Mouse (Mus musculus): ENCODE data around the gene Nuak2. TPM values are rescaled to one million over a fixed set of nuclear protein-coding genes. Genes with fewer than 3 reads are reported as not detected.

The Nuak2 gene
- polyA plus RNA-seq, 1 experiment from 2014 or later = 3.6 TPM

DNA sequence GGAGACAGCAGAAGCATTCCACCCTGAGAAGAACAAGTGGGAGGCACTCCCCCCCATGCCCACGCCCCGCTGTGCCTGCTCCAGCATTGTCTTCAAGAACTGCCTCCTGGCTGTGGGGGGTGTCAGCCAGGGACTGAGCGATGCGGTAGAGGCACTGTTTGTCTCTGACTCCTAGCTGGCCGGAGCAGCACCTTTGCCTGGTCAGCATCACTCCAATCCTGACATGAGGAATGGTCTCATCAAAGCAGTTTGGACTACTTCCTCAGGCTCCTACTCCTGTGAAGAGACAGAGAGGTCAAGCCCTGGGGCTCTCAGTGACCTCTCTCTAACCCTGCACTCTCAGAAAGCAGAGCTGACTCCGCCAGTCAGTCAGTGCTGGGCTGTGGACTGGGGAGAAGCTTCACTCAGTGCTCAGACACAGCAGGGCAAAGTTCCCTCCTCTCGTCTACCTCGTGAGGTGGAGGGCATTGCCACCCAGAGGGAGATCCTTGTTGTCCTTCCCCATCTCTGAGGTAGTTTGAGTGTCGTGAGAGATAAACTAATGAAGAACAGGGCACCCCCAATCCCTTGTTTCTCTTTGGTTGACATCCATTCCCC is 11.2 kb upstream of the Nuak2 start:
- 40% methylated on average over 9 of the region's 9 CpGs for WGBS (ENCODE audit: insufficient replicate concordance)
- no peaks in the 10 kb centered on the region for H3K9me3 ChIP-seq (replicated peaks; ENCODE audit: control insufficient read depth, low read length)

DNA sequence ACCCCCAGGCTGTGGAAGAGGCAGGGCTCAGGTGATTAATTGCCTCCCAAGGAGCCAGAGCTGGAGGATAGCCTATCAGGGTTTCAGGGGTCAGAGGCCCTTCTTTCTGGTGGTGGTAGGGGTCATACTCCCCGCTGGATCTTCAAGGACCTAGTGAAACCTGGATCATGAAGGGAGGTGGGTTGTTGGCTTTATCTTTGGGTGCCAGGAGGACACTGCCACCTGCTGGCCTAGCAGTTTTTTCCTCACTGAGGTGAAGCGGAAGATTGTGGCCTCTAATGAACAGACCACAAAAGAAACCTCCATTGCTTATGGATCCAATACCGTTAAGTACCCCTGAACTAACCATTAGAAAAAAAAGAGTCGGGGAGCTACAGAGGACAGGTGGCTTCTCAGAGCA is 9.8 kb upstream of the Nuak2 start:
- peaks cover 12% of the 10 kb centered on the region for H3K27me3 ChIP-seq (ENCODE audit: control insufficient read depth, insufficient read depth, low read depth, low read length)
- no peak overlapping the region for H3K4me3 ChIP-seq (ENCODE audit: low read depth, low read length)
- 12% methylated on average over 4 of the region's 4 CpGs for WGBS (ENCODE audit: insufficient replicate concordance)
- H3K27ac ChIP-seq (ENCODE audit: low read length) = no peak overlapping the region
- H3K4me2 ChIP-seq (ENCODE audit: low read depth, low read length) = no peak overlapping the region
- H3K9ac ChIP-seq (ENCODE audit: low read depth, low read length) = no peak overlapping the region
- no peaks in the 10 kb centered on the region for H3K9me3 ChIP-seq (replicated peaks; ENCODE audit: control insufficient read depth, low read length)
- H3K36me3 ChIP-seq (ENCODE audit: control insufficient read depth, insufficient read depth) = no peaks in the 10 kb centered on the region
- ATAC-seq (ENCODE audit: low read depth) = no peak
- H3K4me1 ChIP-seq (ENCODE audit: control insufficient read depth, low read depth, low read length) = no peaks in the 10 kb centered on the region

More for the DNA sequence above, 11.2 kb upstream of the Nuak2 start:
- peaks cover 20% of the 10 kb centered on the region for H3K27me3 ChIP-seq (ENCODE audit: control insufficient read depth, insufficient read depth, low read depth, low read length)
- ATAC-seq (ENCODE audit: low read depth) = no peak
- H3K27ac ChIP-seq (ENCODE audit: low read length) = no peak overlapping the region
- H3K9ac ChIP-seq (ENCODE audit: low read depth, low read length) = no peak overlapping the region
- no peak overlapping the region for H3K4me2 ChIP-seq (ENCODE audit: low read depth, low read length)
- H3K4me3 ChIP-seq (ENCODE audit: low read depth, low read length) = no peak overlapping the region
- no peaks in the 10 kb centered on the region for H3K4me1 ChIP-seq (ENCODE audit: control insufficient read depth, low read depth, low read length)
- H3K36me3 ChIP-seq (ENCODE audit: control insufficient read depth, insufficient read depth) = no peaks in the 10 kb centered on the region

DNA sequence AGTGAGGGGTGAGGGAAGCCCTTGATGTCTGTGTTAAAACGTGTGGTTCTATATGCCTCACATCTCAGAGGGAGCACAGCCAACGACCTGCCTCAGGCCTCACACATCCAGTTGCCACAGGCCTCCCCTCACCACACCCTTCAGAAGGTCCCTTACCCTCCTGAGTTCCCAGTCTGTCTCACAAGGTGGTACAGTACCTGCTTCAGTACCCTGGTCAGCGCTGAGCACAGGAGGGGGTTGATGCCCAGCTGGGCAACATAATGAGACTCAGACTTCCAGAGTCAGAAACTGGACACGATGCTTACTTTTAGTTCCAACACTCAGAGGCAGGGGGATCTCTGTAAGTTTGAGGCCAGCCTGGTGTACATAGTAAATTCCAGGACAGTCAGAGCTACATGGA is 9.1 kb upstream of the Nuak2 start:
- Histone ChIP-seq H3K36me3 (ENCODE audit: control insufficient read depth, insufficient read depth) (no peaks in the 10 kb centered on the region), H3K9ac (ENCODE audit: low read depth, low read length) (no peak overlapping the region), H3K9me3 (replicated peaks; ENCODE audit: control insufficient read depth, low read length) (no peaks in the 10 kb centered on the region), H3K4me3 (ENCODE audit: low read depth, low read length) (no peak overlapping the region), H3K27ac (ENCODE audit: low read length) (no peak overlapping the region), H3K4me1 (ENCODE audit: control insufficient read depth, low read depth, low read length) (no peaks in the 10 kb centered on the region; the same call in 1 of the 2 replicates), H3K4me2 (ENCODE audit: low read depth, low read length) (no peak overlapping the region), H3K27me3 (ENCODE audit: control insufficient read depth, insufficient read depth, low read depth, low read length) (peaks cover 11% of the 10 kb centered on the region)
- ATAC-seq (ENCODE audit: low read depth) = no peak
- WGBS (ENCODE audit: insufficient replicate concordance) = 18% methylated on average over 4 of the region's 4 CpGs

DNA sequence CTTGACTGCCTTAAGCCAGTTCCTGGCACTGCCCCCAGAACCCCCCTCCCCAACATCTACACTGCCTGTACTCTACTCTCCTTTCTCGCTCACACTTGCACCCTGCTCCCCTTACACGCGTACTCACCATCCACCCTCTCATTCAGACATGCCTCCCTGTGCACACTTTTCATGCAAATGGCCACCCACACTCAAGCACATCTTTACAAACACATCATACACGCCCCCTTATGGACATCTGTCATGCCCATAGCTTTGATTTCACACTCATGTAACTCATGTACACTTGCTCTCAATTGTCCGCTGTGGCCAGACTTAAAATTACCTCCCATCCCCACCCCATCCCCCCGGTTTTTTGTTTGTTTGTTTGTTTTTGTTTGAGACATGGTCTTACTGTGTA is 8.0 kb upstream of the Nuak2 start:
- no peaks in the 10 kb centered on the region; the same call in 1 of the 2 replicates for H3K4me1 ChIP-seq (ENCODE audit: control insufficient read depth, low read depth, low read length)
- ATAC-seq (ENCODE audit: low read depth) = no peak
- no peak overlapping the region for H3K4me2 ChIP-seq (ENCODE audit: low read depth, low read length)
- H3K4me3 ChIP-seq (ENCODE audit: low read depth, low read length) = no peak overlapping the region
- 68% methylated on average over 6 of the region's 6 CpGs for whole genome bisulfite sequencing (ENCODE audit: insufficient replicate concordance)
- H3K27ac ChIP-seq (ENCODE audit: low read length) = no peak overlapping the region
- no peaks in the 10 kb centered on the region for H3K9me3 ChIP-seq (replicated peaks; ENCODE audit: control insufficient read depth, low read length)
- H3K36me3 ChIP-seq (ENCODE audit: control insufficient read depth, insufficient read depth) = no peaks in the 10 kb centered on the region
- peaks cover 9% of the 10 kb centered on the region for H3K27me3 ChIP-seq (ENCODE audit: control insufficient read depth, insufficient read depth, low read depth, low read length)
- no peak overlapping the region for H3K9ac ChIP-seq (ENCODE audit: low read depth, low read length)

DNA sequence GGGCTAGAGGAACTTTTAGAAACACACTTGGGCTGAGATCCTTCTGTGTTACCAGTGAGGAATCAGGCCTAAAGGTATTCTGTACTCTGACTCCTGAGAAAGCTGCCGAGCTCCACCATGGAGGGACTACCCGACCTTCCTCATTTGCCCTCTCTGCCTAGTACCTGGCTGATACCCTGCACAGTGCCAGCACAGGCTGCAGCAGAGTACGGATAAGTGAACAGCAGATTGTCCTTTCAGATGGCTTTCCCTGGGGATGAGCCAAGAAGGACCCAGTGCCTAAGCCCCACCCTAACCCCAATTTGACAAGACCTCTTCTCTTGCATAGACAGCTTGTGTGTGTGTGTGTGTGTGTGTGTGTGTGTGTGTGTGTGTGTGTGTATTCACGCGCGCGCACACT is 7.3 kb upstream of the Nuak2 start:
- H3K4me1 ChIP-seq (ENCODE audit: control insufficient read depth, low read depth, low read length) = no peaks in the 10 kb centered on the region; the same call in 1 of the 2 replicates
- no peak for ATAC-seq (ENCODE audit: low read depth)
- 66% methylated on average over 7 of the region's 7 CpGs for WGBS (ENCODE audit: insufficient replicate concordance)
- no peaks in the 10 kb centered on the region for H3K36me3 ChIP-seq (ENCODE audit: control insufficient read depth, insufficient read depth)
- H3K9ac ChIP-seq (ENCODE audit: low read depth, low read length) = no peak overlapping the region
- peaks cover 8% of the 10 kb centered on the region for H3K27me3 ChIP-seq (ENCODE audit: control insufficient read depth, insufficient read depth, low read depth, low read length)
- H3K9me3 ChIP-seq (replicated peaks; ENCODE audit: control insufficient read depth, low read length) = no peaks in the 10 kb centered on the region
- no peak overlapping the region for H3K4me2 ChIP-seq (ENCODE audit: low read depth, low read length)
- H3K27ac ChIP-seq (ENCODE audit: low read length) = no peak overlapping the region
- no peak overlapping the region for H3K4me3 ChIP-seq (ENCODE audit: low read depth, low read length)

DNA sequence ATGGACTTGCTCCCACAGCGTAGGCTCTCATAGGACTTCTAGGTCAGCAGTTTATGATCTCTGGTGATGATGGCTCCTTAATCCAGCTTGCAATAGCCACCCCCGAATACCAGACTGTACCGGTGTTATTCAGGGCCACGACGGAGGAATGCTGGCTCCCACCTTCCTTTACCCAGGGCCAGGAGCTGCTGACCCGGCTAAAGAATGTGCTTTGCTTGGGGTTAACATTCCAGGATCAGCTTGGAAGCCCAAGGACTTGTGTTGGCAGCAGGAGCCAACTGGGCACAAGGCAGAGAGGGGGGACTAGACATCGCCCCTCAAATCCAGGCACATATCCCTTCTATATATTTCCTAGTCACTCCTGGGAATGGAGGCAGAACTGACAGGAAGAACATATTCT is 5.2 kb upstream of the Nuak2 start:
- 56% methylated on average over 7 of the region's 7 CpGs for WGBS (ENCODE audit: insufficient replicate concordance)
- H3K27me3 ChIP-seq (ENCODE audit: control insufficient read depth, insufficient read depth, low read depth, low read length) = peaks cover 13% of the 10 kb centered on the region

DNA sequence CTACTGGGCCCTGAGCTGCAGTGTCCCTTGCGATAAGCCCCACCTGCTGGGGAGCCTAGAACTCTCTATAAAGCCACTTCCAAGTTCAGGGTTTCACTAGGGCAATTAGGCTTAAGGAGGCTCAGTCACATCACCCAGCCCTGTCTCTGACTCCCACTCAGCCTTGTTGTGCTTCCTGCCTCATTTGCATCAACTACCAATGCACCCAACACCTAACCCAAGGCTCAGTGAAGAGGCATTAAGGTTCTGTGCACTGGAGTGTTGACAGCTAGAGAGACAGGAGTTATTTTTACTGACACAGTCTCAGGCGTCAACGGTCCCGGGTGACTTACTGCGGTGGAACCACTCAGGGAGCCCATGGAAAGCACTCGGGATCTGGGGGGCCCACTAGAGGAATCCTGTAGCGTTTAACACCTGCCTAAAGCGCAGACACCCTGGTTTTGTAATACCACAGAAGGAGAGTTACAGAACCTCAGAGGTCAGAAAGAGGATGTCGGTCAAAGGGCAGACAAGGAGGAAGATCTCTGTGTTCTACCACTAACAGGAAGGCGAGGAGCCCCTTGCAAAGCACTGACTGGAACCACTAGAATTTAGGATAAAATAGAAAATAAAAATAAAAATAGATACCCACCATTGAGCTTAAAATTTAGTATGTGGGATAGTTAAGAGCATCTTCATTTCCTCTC is 4.6 kb upstream of the Nuak2 start:
- no peak for ATAC-seq (ENCODE audit: low read depth)
- Histone ChIP-seq H3K9me3 (replicated peaks; ENCODE audit: control insufficient read depth, low read length) (no peaks in the 10 kb centered on the region), H3K36me3 (ENCODE audit: control insufficient read depth, insufficient read depth) (no peaks in the 10 kb centered on the region), H3K9ac (ENCODE audit: low read depth, low read length) (no peak overlapping the region), H3K4me3 (ENCODE audit: low read depth, low read length) (no peak overlapping the region), H3K27me3 (ENCODE audit: control insufficient read depth, insufficient read depth, low read depth, low read length) (peaks cover 19% of the 10 kb centered on the region), H3K4me2 (ENCODE audit: low read depth, low read length) (no peak overlapping the region), H3K27ac (ENCODE audit: low read length) (no peak overlapping the region), H3K4me1 (ENCODE audit: control insufficient read depth, low read depth, low read length) (peaks cover 3% of the 10 kb centered on the region)
- 30% methylated on average over 10 of the region's 10 CpGs for WGBS (ENCODE audit: insufficient replicate concordance)

More for the DNA sequence above, 5.2 kb upstream of the Nuak2 start:
- no peaks in the 10 kb centered on the region for H3K9me3 ChIP-seq (replicated peaks; ENCODE audit: control insufficient read depth, low read length)
- H3K36me3 ChIP-seq (ENCODE audit: control insufficient read depth, insufficient read depth) = no peaks in the 10 kb centered on the region
- no peak overlapping the region for H3K4me2 ChIP-seq (ENCODE audit: low read depth, low read length)
- H3K4me3 ChIP-seq (ENCODE audit: low read depth, low read length) = no peak overlapping the region
- ATAC-seq (ENCODE audit: low read depth) = no peak
- H3K4me1 ChIP-seq (ENCODE audit: control insufficient read depth, low read depth, low read length) = peaks cover 2% of the 10 kb centered on the region
- H3K9ac ChIP-seq (ENCODE audit: low read depth, low read length) = no peak overlapping the region
- H3K27ac ChIP-seq (ENCODE audit: low read length) = no peak overlapping the region

DNA sequence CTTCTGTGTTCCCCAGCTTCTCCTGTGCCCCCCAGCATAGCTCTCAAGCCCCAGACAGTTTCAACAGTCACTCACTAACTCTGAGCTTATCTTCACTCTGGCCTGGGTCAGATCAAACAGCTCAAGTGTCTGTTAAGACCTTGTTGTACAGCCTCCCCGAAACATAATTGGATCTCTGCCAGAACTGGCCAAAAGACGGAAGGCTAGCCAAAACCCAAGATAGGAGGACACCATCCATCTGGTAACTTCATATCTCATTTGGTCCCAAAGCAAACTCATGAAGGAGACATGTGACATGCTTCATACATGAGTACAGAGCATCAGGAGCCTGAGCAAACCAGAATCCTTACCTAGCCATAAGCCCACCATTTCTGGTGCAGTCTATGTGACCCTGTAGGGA is 3.9 kb upstream of the Nuak2 start:
- no peak overlapping the region for H3K4me2 ChIP-seq (ENCODE audit: low read depth, low read length)
- H3K4me3 ChIP-seq (ENCODE audit: low read depth, low read length) = no peak overlapping the region
- H3K36me3 ChIP-seq (ENCODE audit: control insufficient read depth, insufficient read depth) = no peaks in the 10 kb centered on the region
- no peak overlapping the region for H3K27ac ChIP-seq (ENCODE audit: low read length)
- peaks cover 26% of the 10 kb centered on the region for H3K27me3 ChIP-seq (ENCODE audit: control insufficient read depth, insufficient read depth, low read depth, low read length)
- H3K9ac ChIP-seq (ENCODE audit: low read depth, low read length) = no peak overlapping the region
- 16% methylated on average over 2 of the region's 2 CpGs for WGBS (ENCODE audit: insufficient replicate concordance)
- no peaks in the 10 kb centered on the region for H3K9me3 ChIP-seq (replicated peaks; ENCODE audit: control insufficient read depth, low read length)
- no peak for ATAC-seq (ENCODE audit: low read depth)
- H3K4me1 ChIP-seq (ENCODE audit: control insufficient read depth, low read depth, low read length) = peaks cover 3% of the 10 kb centered on the region

DNA sequence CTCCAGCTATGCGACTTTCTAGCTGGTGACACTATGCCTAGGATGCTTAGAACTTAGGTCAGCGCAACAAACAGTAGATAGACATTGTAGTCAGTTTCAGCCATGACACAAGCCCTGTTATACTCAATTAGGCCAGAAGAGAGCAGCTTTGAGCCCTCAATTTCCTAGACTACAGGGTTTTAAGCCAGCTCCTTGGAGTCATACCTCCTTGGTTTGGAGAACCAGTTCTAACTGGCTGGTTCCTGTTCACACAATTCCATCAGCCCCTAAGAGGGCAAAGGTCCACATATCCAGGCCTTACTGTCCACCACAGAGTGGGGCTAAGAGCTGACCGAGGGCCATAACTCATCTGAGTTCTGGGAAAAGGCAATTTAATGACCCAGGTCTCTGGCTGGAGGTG is 3.2 kb upstream of the Nuak2 start:
- Histone ChIP-seq H3K4me1 (ENCODE audit: control insufficient read depth, low read depth, low read length) (peaks cover 3% of the 10 kb centered on the region), H3K27me3 (ENCODE audit: control insufficient read depth, insufficient read depth, low read depth, low read length) (peaks cover 31% of the 10 kb centered on the region), H3K36me3 (ENCODE audit: control insufficient read depth, insufficient read depth) (no peaks in the 10 kb centered on the region), H3K9me3 (replicated peaks; ENCODE audit: control insufficient read depth, low read length) (no peaks in the 10 kb centered on the region), H3K4me2 (ENCODE audit: low read depth, low read length) (no peak overlapping the region), H3K9ac (ENCODE audit: low read depth, low read length) (no peak overlapping the region), H3K4me3 (ENCODE audit: low read depth, low read length) (no peak overlapping the region), H3K27ac (ENCODE audit: low read length) (no peak overlapping the region)
- 43% methylated on average over 3 of the region's 3 CpGs for WGBS (ENCODE audit: insufficient replicate concordance)
- ATAC-seq (ENCODE audit: low read depth) = peak; percentile 12; the same call in 1 of the 2 replicates
